Mouse (Mus musculus) ES-E14 (cell line): ENCODE measurements at regions not wholly inside any gene's neighbourhood (a gene's known extent, or its start where the extent isn't known, plus 50 kb on each side); places are given as distances from the start of the nearest gene placed in this dataset.

Source experiments
- DNase-seq: peaks from one replicate; pipeline ENCODE4 v3.0.0-alpha.2; 2013; ENCODE audit warnings: low read depth, low spot score
- H3K27ac ChIP-seq: 2 replicates; pipeline ENCODE4 v1.5.1; 2012; ENCODE audit warnings: low read depth, mild to moderate bottlenecking, low read length, moderate library complexity, mixed read lengths; ENCODE audit not compliant: poor library complexity, insufficient read depth, severe bottlenecking
- H3K36me3 ChIP-seq: 2 replicates; pipeline ENCODE4 v1.6.1; 2012; ENCODE audit warnings: mild to moderate bottlenecking, low read length, moderate library complexity, mixed read lengths; ENCODE audit not compliant: control insufficient read depth, poor library complexity, insufficient read depth, severe bottlenecking
- H3K4me1 ChIP-seq, 2 experiments: fragments of 150-350 bp in 1 of 2; sonication (generic) in 1 of 2; 2 replicates each; pipeline ENCODE4 v1.6.1; 2012; ENCODE audit warnings: low read length in 2 of 2, mild to moderate bottlenecking in 1 of 2, mixed read lengths in 1 of 2; ENCODE audit not compliant: control insufficient read depth in 2 of 2, insufficient read depth in 2 of 2, poor library complexity in 1 of 2
- H3K4me3 ChIP-seq, 2 experiments: fragments of 150-350 bp in 1 of 2; sonication (generic) in 1 of 2; 2 replicates each; pipeline ENCODE4 v1.5.1; 2012; ENCODE audit warnings: low read length in 2 of 2, low read depth in 1 of 2, mild to moderate bottlenecking in 1 of 2, mixed read lengths in 1 of 2; ENCODE audit not compliant: insufficient read depth in 1 of 2, poor library complexity in 1 of 2, severe bottlenecking in 1 of 2
- H3K9ac ChIP-seq: 2 replicates; pipeline ENCODE4 v1.6.1; 2012; ENCODE audit warnings: low read depth, mild to moderate bottlenecking, low read length, mixed read lengths; ENCODE audit not compliant: poor library complexity, insufficient read depth, severe bottlenecking
- H3K9me3 ChIP-seq: fragments of 150-350 bp; sonication (generic); 2 replicates; pipeline ENCODE4 v1.6.1; 2012; ENCODE audit warnings: low read depth, mild to moderate bottlenecking, low read length; ENCODE audit not compliant: control insufficient read depth, insufficient read depth
- CHD2 ChIP-seq: IDR thresholded peaks from 2 replicates; pipeline ENCODE4 v1.6.1; 2014; ENCODE audit warnings: mild to moderate bottlenecking, low read depth, low read length, inconsistent platforms
- HCFC1 ChIP-seq: IDR thresholded peaks from 2 replicates; pipeline ENCODE4 v1.6.1; 2012; ENCODE audit warnings: low read length, inconsistent platforms, borderline replicate concordance; ENCODE audit not compliant: insufficient read depth
- MAFK ChIP-seq: IDR thresholded peaks from 2 replicates; pipeline ENCODE4 v1.6.1; 2014; ENCODE audit warnings: mild to moderate bottlenecking, low read depth, low read length, inconsistent platforms; ENCODE audit not compliant: insufficient read depth
- ZC3H11A ChIP-seq: IDR thresholded peaks from 2 replicates; pipeline ENCODE4 v1.6.1; 2012; ENCODE audit warnings: low read depth, mild to moderate bottlenecking, inconsistent platforms, low read length, borderline replicate concordance
- ZNF384 ChIP-seq: IDR thresholded peaks from 2 replicates; pipeline ENCODE4 v1.6.1; 2012; ENCODE audit warnings: low read depth, low read length, inconsistent platforms
- in situ Hi-C, 2 experiments: fragments of 600-800 bp; cut with MboI; formaldehyde crosslinking; loops; one replicate each; pipeline ENCODE4 v1.15.1; 2025; ENCODE audit warnings: low sequenced_read_pairs in 2 of 2, inconsistent platforms in 1 of 2; ENCODE audit not compliant: unreplicated experiment in 2 of 2

DNA sequence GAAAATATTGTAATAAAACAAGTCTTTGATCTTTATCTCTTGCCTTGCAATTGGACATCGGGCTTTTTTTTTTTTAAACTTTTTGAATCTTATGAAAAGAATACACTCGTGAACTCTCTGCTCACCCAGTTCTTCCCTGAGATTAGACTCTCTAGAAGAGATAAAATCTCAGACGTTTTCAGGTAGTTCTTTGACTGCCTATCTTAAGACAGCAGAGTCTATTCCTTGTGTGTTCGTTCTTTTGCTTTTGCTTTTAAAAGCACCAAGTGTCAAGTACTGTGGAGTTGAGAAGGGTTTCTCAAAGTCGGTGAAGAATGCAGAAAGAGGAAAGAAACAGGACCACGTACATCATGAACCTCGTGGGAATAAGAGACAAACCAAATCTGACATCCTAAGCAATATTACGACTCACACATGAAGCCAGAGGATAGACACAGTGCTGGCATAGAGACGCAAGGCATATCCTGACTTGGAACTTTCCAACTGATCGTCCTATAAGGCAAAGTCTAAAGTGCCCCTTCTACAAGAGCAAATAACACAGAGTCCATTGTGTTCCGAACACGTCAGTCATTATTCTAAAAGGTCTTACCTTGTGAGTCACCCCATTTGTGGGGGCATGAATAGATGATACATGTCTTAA is 147.9 kb downstream of the Nrip1 start:
- Histone ChIP-seq H3K9ac (no peak overlapping the region), H3K4me3 (no peak overlapping the region), H3K4me1 (peaks cover 0 to 2% of the 10 kb centered on the region in 2 experiments; a peak in 1 of 4 replicates), H3K27ac (no peak overlapping the region), H3K9me3 (no peaks in the 10 kb centered on the region), H3K36me3 (no peaks in the 10 kb centered on the region)
- TF ChIP-seq CHD2 (no peak), ZC3H11A (no peak), MAFK (no peak), HCFC1 (no peak), ZNF384 (no peak)
- in situ Hi-C loops, result no loop called here
- DNase-seq, result no peak

GRCm38 (mm10) chr16:76224901-76225586 is 148.6 kb downstream of the Nrip1 start:
- H3K4me1 ChIP-seq, result peaks cover 0 to 2% of the 10 kb centered on the region in 2 experiments; a peak in 1 of 4 replicates

DNA sequence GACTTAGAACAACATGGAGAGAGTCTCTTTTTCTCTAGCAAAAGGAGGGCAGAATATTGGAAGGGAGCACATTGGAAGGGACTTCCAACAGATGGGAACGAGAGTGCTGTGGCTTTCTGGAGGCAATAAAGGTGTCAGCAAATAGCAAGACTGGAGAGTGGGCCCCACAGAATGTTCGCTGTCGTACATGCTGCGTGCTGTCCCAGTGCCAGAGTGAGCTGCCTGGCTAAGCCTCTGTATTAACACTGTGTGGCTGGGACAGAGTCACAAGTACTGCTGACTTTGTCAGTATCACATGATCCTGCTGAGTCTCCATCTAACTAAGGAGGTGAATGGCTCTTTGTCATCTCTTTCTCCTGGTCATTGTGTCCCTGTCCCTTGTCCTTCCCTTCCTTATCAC is 149.9 kb downstream of the Nrip1 start:
- peaks cover 0 to 2% of the 10 kb centered on the region in 2 experiments; a peak in 1 of 4 replicates for H3K4me1 ChIP-seq
- no peaks in the 10 kb centered on the region for H3K9me3 ChIP-seq
- H3K9ac ChIP-seq, result no peak overlapping the region
- DNase-seq, result no peak
- H3K36me3 ChIP-seq, result no peaks in the 10 kb centered on the region
- H3K4me3 ChIP-seq, result no peak overlapping the region
- in situ Hi-C loops, result no loop called here
- H3K27ac ChIP-seq, result no peak overlapping the region
- TF ChIP-seq CHD2 (no peak), ZNF384 (no peak), ZC3H11A (no peak), HCFC1 (no peak), MAFK (no peak)

More at GRCm38 (mm10) chr16:76224901-76225586, 148.6 kb downstream of the Nrip1 start:
- in situ Hi-C loops, result no loop called here
- Histone ChIP-seq H3K9me3 (no peaks in the 10 kb centered on the region), H3K36me3 (no peaks in the 10 kb centered on the region), H3K9ac (no peak overlapping the region), H3K27ac (no peak overlapping the region), H3K4me3 (no peak overlapping the region)
- DNase-seq, result no peak
- TF ChIP-seq ZNF384, result no peak; the same call in 1 of the 2 replicates

DNA sequence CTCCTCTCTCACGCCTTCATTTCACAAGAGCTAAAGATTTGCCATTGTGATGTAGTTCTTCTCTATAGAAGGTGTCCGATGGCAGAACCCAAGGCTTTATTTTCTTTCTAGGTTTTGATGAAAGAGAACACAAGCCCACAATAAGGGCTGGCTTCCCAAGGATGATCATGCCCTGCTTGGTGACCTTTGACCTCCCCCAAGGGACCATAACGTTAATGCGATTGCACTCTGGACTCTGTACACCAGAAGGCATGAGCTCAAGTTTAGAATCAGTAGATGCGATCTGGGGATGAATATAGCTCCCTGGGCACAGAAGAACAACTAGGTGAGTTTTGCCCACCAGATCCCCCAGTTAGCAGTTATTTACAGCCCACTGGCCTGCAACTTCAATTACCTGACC is 150.7 kb downstream of the Nrip1 start:
- H3K9me3 ChIP-seq, result no peaks in the 10 kb centered on the region
- no peak overlapping the region for H3K4me3 ChIP-seq
- in situ Hi-C loops, result no loop called here
- H3K36me3 ChIP-seq, result no peaks in the 10 kb centered on the region
- no peak for DNase-seq
- TF ChIP-seq MAFK (no peak), ZNF384 (no peak), ZC3H11A (no peak), HCFC1 (no peak), CHD2 (no peak)
- H3K4me1 ChIP-seq, result peaks cover 0 to 2% of the 10 kb centered on the region in 2 experiments; a peak in 1 of 4 replicates
- no peak overlapping the region for H3K27ac ChIP-seq
- no peak overlapping the region for H3K9ac ChIP-seq

DNA sequence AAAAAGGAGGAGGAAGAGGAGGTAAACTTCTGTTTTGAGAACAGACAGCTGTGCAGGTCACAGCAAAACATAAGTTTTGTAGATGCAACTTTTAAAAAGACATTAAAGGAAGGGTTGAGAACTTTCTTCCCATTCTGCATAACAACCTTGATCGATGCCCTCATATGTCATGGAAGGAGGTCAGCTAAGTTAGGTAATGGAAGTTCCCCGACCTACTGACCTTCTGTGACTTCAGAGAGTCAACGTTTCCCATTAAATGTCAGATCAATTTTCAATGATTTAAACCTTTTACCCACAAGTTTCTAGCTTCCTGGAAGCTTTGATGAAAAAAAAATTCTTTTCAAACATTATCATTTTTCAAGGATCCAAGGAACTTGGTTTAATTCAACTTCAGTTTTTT is 153.2 kb downstream of the Nrip1 start:
- Histone ChIP-seq H3K4me3 (no peak overlapping the region), H3K27ac (no peak overlapping the region), H3K9ac (no peak overlapping the region), H3K36me3 (no peaks in the 10 kb centered on the region), H3K9me3 (no peaks in the 10 kb centered on the region), H3K4me1 (peaks cover 0 to 2% of the 10 kb centered on the region in 2 experiments; a peak in 1 of 4 replicates)
- TF ChIP-seq MAFK (no peak), HCFC1 (no peak), CHD2 (no peak), ZC3H11A (no peak), ZNF384 (no peak)
- in situ Hi-C loops, result no loop called here
- DNase-seq, result no peak
